Mouse (Mus musculus): Measurements from ENCODE around the gene 9530003J23Rik.

The 9530003J23Rik gene

DNA sequence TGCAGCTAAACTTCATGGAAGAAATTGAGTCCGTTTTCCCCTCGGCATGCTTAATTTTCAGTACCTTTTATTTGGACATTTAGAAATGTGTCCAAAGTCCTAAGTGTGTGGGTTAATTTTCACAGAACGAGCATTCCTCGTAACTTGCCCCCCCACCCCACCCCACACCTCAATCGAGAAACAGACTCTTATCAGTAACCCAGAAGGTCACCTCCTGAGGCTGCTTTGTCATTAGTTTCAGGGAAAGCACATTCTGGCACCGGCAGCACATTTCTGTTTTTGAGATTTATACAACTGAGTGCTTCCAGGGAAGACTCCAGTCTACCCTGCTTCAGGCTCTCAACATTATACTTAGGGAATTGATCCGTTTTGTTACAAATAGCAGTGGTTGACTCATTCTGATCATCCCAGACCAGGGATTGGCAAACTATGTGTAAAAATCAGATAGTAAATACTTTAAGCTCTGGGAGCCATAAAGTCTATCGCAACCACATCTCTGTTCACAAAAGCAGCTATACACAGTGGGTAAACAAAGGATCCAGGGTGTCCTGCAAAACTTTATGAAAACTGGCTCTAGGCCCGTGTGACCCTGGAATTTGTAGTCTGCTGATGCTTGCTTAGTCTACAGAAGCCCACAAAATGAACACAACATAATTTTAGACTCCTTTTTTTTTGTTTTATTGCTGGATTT is 53.0 kb downstream of the 9530003J23Rik start:
- DNase-seq (ENCODE audit: low spot score in 2 of 2) = no peak

Data from frontal cortex, postnatal 36 days (tissue).